Mouse (Mus musculus) brain, embryonic 18.5 days (tissue): ENCODE measurements around the gene Ttc29.

ENCODE experiments used
- DNase-seq: peaks from one replicate; pipeline ENCODE4 v3.0.0-alpha.2; 2012; ENCODE audit warnings: low read depth, low spot score

The Ttc29 gene

GRCm38 (mm10) chr8:78213074-78213473 is at the start of gene Ttc29:
TSS of gene Ttc29 (plus strand) at chr8:78213297.
- no peak for DNase-seq

- DNase-seq, result no peak
Observed at GRCm38 (mm10) chr8:78171351-78171750, 41.7 kb upstream of the Ttc29 start.

DNA sequence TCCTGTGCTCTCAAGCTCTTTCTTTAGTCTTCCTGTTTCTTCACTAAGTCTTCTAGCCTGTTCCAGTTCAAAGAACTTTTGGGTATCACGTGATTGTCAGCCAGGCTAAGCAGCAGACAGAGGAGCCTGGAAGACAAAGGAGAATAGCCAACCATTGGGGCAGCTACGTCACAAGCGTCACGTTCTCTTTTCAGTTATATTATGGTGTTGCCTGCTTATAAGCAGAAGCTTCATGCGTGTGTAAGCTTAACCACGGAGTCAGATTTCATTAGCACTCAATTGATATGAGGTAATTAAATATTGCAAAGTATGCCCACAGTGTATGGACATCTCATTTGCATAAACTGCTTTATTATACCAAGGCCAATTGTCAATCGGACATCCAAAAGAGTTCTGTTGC is 30.4 kb upstream of the Ttc29 start:
- DNase-seq, result no peak

GRCm38 (mm10) chr8:78183414-78183813 is 29.7 kb upstream of the Ttc29 start:
- DNase-seq, result no peak

DNA sequence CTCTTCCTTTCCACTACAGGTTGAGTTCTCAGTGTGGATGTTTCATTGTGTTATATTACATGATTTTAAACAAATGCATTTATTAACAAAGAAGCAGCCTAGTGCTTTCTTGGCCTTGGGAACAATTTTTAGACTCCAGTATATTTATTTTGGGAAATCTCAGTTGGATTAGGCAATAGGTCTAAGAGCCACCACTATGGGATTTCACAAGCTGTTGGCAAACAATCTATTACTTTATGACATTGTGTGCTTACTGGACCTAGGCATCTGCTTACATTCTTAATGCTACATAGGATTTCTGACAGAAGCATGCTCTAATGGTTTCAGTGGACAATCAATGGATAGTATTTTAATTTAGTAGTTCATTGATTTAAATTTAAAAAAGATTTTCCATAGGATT is 26.0 kb upstream of the Ttc29 start:
- DNase-seq, result no peak

GRCm38 (mm10) chr8:78204229-78204628 is 8.9 kb upstream of the Ttc29 start:
- no peak for DNase-seq

GRCm38 (mm10) chr8:78210424-78210823 is 2.7 kb upstream of the Ttc29 start:
- no peak for DNase-seq

DNA sequence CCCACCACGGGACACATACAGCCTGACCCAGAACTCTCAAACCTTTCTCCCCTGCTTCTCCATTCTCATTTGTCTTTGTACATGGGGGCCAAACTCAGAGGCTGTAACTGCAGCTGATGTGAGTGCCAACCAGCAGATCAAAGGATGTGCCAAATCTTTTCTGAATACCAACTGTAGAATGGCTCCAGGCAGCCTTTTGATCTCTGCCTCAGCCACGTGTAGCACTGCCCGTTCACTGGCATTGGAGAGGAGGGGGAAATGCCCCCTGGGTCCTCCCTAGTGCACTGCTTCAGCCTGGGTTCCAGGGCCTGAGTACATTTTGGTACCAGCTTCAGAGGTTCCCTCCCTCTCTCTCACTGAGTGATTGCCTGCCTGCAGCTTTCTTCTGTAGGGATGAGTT is 1.5 kb downstream of the Ttc29 start:
- DNase-seq, result no peak

- DNase-seq, result no peak
Observed at GRCm38 (mm10) chr8:78226087-78226486, 13.0 kb downstream of the Ttc29 start.

DNA sequence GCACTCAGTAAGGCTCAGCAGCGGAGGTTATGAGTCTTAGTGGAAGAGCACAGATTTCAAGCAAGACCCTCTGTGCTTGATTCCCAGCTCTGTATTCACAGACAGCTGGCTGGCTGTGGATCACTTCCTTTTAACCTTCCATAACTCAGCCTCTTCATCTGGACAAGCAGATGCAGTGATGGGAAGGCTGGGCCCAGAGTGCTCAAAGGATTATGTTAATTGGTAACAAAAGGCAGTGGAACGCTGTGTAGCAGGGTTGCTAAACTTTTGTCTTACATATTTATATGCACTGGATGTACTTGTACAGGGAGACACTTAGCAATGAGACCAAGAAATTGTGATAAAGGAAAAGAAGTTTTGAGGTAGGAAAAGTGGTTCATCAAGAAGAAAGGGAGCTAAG is 17.6 kb downstream of the Ttc29 start:
- DNase-seq, result no peak

DNA sequence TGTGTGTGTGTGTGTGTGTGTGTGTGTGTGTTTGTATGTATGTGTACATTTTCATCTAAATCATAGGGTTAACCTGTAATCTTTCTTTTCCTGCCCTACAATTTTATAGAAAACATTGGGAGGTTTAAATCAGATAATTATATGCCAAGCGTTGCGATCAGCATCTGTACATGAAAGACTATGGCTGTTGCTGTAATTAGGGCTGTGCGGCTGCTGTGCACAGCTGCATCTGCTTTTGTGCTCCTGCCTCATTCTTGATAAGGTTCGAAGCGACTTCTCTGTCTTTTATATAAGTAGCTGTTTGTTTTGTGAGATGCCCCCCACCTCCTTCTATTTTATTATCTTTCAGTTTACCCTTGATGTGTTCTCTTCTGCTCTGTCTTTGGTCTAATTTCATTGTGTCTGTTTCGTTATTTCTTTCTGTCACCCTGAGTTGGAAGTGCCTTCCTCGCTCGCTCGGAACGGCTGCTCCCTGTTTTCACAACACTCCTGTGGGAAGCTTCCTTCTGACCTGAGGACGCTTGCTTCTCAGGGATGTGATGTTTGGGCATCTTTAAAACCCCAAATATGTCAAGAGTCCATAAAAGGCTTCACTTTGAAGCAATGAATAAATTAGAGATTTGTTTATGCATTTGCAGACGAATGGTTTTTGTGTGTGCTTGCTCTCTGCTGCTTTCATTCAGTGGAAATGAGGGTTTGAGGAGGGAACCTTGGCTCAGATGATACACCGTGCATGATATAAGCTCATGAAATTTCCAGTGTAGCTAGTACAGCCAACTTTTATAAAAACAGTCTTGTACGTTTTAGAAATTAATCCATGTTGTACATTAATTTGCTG is 20.0 kb downstream of the Ttc29 start:
- DNase-seq, result no peak

GRCm38 (mm10) chr8:78233708-78234201 is 20.7 kb downstream of the Ttc29 start:
- no peak for DNase-seq

GRCm38 (mm10) chr8:78237972-78238675 is 25.0 kb downstream of the Ttc29 start:
- no peak for DNase-seq

GRCm38 (mm10) chr8:78251115-78251514 is 38.0 kb downstream of the Ttc29 start:
- DNase-seq, result no peak

- no peak for DNase-seq
Observed at GRCm38 (mm10) chr8:78254374-78254773, 41.3 kb downstream of the Ttc29 start.

DNA sequence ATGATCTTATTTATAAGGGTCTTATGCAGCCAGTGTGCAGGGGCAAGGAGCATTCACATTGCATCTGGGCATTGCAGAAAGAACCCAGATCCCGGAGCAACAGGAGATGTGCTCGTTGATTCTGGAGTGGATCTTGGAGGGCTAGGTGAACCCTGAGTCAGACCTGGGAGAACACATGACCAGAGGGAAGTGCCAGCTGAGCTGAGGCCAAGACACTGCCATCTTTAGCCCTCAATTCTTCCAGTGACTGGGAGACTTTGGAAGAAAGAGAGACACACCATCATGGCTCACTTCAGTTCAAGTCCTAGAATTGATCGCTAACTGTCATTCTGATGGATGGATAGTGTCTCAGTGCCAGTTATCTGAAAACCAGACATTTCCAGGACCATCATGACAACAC is 41.9 kb downstream of the Ttc29 start:
- no peak for DNase-seq

DNA sequence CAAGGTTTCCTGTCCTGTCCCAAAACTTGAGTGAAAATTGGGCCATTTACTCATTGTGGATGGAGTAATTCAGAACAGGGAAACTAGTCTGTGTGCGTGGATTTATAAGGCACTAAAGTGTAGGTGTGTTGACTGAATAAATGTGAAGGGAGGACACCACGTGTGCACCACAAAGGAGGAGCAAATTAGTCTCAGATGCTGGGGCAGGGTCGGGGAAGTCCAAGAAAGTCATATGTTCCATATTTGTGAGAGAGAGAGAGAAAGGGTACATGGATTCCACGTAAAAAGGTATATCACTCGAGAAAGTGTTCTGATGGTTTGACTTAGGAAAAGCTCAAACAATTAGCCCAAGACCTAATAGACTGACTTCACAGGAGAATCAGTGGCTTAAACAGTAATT is 52.4 kb downstream of the Ttc29 start:
- DNase-seq, result no peak

DNA sequence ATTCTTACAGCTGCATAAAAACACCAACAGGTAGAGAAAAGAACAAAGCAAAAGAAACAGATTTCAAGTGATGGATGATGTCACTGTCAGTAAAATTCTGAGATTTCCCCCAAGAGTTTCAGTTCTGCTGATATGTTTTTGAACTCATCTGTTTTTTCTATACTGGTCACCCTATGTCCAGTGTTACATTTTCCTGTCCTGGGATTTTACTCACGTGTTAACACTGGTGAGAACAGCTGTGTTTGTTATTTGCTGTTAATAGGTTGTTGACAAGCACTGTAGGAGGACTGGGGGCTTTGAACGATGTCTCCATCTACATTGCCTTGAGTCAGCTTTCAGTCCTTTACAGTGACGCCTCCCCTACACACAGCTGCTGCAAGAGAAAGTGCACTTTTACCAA is 53.1 kb downstream of the Ttc29 start:
- no peak for DNase-seq

DNA sequence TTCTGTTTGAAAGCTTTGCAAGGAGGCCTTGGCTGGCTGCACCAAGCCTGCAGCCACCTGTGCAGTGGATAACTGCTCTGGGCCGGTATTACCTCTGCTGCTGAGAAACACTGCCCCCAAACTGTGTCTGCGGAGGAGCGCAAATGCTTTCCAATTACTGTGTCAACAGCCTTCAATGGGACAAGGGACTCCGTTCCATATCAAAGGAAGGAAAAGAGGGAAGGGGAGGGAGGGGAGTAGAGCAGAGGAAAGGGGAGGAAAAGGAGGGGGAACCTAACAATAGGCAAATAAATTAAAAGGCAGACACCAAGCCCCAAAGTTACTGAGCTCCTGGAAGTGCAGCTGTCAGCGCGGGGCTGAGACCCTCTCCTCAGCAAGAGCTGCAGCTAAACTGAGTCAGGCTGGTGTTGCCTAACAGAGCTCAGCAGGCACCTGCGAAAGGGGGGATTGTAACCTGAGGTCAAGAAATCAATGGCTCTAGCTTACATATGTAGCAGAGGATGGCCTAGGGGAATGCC is 54.9 kb downstream of the Ttc29 start:
- DNase-seq, result no peak

DNA sequence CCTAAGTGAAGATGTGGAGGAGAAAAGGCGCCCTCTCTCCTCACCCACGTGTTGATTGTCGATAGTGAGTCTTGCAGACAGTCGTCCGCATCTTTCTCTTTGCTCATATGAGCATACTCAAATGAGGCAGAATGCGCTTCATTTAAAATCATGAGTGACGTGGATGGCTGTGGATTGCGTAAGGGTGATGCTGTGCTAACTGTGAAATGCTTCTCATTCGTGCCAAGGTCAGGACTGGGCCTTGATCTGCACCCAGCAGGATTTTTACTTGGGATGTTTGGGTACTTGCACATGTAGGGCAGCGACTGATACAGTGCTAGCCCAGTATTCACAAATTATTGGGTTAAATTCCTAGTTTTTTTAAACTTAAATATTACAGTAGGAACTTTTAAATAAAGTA is 56.2 kb downstream of the Ttc29 start:
- no peak for DNase-seq

DNA sequence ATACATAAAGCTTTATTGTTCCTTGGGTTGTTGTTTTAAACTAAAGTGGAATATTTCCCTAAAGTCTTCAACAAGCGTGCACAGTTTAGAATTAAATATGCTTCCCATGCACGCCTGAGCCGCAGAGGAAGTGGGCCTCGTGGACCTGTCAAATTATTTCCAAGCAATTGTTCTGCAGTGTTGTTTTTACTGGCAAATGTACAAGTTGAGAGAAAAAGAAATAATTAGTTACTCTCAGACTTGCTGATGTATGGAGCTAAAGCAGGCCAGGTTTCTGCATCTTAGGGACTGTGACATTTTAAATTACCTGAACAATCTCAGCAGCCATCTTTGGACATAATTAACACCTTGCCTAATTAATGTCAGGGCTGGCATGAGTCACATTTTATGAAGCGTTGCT is 58.3 kb downstream of the Ttc29 start:
- no peak for DNase-seq

DNA sequence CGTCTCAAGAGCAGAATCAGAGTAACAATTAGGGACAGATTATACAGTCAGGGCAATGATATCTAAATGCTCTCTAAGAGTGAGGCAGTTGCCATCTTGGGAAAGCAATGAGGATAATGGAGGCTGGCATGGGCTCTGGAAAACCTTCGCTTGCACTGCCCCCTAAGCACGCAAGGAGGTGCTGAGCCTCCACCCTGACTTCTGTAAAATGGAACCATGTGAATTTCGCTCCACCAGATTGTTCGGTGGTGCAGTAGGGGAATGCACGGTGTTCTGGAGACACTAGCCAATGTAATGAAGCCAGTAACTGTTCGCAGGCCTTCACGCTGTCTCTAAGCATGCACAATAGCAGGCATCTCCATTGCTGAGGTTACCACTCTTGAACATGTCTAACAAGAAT is 63.0 kb downstream of the Ttc29 start:
- no peak for DNase-seq

GRCm38 (mm10) chr8:78277411-78277810 is 64.3 kb downstream of the Ttc29 start:
- DNase-seq, result no peak
